Mouse (Mus musculus): ENCODE data around the gene 2210408I21Rik. TPM values are rescaled to one million over a fixed set of nuclear protein-coding genes. Genes with fewer than 3 reads are reported as not detected.
"Not testable (repeated sequence)": the region's sequence is repeated elsewhere in the genome, so short reads cannot be mapped to it uniquely, and the experiment has no call there.

2210408I21Rik gene
- total RNA-seq (2017) = 5.3 and 9.9 TPM in 2 replicates

DNA sequence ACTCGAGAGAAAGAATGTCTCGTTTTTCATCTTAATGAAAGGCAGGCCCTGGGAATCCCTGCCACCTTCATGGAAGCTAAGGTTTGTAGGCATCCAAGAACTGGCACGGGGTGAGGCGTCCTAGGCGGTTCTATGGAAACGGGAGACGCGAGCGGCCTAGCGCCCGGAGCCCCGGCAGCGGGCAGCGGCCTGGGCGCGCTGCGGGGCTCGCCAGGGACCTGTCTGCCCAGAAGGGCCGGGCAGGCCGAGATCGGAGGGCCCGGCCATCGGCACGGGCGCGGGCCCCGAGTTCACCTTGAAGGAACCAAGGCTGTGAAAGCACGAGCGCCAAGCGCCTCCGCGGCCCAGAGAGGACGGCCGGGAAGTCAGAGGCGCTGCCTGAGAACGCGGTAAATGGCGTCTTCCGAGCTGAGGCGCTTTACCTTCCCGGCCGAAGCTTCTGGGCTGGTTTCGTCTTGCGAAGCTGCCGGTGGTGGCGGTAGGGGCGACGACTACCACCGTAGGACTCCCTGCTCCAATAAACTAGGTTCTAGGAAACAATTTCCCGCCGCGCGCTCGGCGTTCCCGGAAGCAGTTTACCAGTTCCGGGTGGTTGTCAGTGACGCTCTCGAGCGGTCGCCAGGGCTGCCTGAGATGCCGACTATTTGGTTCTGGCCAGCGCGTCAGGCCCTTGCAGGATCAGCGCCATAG, at the start of gene 2210408I21Rik, which contains the start of gene Slf1:
Gene 2210408I21Rik, plus strand, starts transcription at position 610 of the 690 bp plus-strand sequence.
Gene Slf1, minus strand, starts transcription at position 543 of the 690 bp plus-strand sequence.
- peak; percentile 98 for ATAC-seq (replicated peaks; ENCODE audit: low read depth, poor library complexity, severe bottlenecking)

- ATAC-seq (replicated peaks; ENCODE audit: low read depth, poor library complexity, severe bottlenecking) = not testable (repeated sequence)
These were observed 42.5 kb upstream of the 2210408I21Rik start for GRCm38 (mm10) chr13:77092876-77093275.

GRCm38 (mm10) chr13:77107734-77108133, 27.6 kb upstream of the 2210408I21Rik start:
- no peak for ATAC-seq (replicated peaks; ENCODE audit: low read depth, poor library complexity, severe bottlenecking)

DNA sequence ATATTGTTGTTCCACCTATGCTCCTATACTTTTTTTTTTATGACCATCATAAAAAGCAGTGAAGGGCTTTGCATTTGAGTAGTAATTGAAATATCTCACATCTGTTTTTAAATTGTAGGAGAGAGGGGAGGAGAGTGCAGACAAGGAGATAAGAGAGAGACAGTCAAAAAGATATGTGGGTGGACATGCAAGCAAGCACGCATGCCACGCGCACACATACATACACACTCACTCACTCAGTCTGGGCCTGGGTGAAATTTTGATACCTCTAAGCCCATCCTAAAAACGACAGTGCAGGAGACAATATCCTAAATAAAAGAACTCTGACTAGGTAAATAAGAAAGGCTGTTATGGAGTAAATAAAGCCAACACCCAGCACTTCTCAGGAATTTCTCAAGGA, 16.6 kb upstream of the 2210408I21Rik start:
- ATAC-seq (replicated peaks; ENCODE audit: low read depth, poor library complexity, severe bottlenecking) = no peak

DNA sequence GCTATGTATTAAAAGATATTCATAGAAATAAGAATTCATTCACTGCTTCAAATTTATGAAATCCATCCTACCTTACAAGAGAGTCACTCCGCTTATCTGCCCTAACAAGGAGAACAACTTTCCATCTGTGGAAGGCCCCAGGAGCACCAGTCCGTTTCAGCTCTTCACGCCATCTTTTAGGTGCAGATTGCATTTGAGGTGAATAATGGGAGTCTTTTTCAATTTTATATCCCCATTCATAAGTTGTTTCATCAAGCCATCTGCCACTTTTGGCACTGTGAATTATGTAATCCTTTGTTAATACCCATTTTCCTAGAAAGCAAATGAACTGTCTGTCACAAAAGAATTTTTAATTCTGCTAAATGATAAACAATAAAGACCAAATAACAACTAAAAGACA, 10.2 kb upstream of the 2210408I21Rik start:
- ATAC-seq (replicated peaks; ENCODE audit: low read depth, poor library complexity, severe bottlenecking) = no peak

DNA sequence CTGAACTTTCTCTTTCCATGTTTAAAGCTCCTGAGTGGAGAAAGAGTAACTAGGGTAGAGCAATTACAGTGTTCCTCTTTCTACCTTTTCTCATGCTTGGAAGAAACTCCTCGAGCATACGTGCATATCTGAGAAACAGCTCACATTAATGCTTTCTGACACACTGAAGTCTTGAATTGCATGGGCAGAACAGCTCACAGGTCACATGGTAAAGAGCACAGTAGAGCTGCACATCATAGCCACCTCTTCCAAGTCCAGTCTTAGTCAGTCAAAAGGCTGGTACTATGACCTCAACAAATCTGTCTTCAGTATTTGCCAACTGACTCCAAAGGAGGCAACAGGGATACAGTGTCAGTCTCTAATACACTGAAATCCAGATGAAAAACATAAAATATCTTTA, 7.1 kb upstream of the 2210408I21Rik start:
- no peak for ATAC-seq (replicated peaks; ENCODE audit: low read depth, poor library complexity, severe bottlenecking)

GRCm38 (mm10) chr13:77131132-77131531, 4.2 kb upstream of the 2210408I21Rik start:
- no peak for ATAC-seq (replicated peaks; ENCODE audit: low read depth, poor library complexity, severe bottlenecking)

GRCm38 (mm10) chr13:77135621-77135981, 261 bp downstream of the 2210408I21Rik start:
- peak; percentile 64 for ATAC-seq (replicated peaks; ENCODE audit: low read depth, poor library complexity, severe bottlenecking)

DNA sequence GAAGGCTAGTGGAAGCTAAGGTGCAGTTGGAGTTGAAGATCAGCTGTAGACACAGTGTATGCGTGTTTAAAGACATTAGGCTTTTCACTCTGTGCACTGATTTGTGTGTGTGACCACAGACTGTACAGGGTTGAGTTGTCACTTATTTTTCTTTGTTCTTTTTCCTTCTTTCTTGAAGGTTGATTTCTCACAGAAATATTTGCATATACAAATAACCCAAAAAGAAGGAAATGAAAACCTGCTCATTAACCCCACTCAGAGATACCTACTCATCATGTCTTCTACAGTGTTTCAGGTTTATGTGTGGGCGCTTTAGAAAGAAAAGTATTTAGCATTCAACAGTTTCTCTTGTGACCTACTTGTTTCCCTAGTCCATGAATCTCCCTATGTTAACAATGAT, 5.5 kb downstream of the 2210408I21Rik start:
- no peak for ATAC-seq (replicated peaks; ENCODE audit: low read depth, poor library complexity, severe bottlenecking)

DNA sequence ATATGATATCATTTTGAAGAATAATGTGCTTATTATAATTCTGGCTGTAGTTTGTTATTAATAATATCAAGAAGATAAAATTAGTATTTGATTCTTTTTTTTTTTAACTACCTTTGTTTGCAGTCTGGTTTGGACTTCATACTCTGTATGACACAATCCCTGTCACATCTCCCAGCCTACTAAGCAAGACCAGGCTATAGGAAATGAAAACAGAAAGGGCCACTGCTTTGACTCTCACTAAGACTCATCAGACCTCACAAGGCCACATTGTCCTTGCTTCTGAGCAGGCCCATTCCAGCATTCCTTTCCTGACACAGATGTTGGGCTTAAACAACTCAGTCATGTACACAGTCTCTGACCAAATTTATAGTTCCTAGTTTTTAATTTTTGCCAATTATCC, 42.6 kb downstream of the 2210408I21Rik start:
- no peak for ATAC-seq (replicated peaks; ENCODE audit: low read depth, poor library complexity, severe bottlenecking)

- ATAC-seq (replicated peaks; ENCODE audit: low read depth, poor library complexity, severe bottlenecking) = no peak
These were observed 55.3 kb downstream of the 2210408I21Rik start for GRCm38 (mm10) chr13:77190606-77191005.

DNA sequence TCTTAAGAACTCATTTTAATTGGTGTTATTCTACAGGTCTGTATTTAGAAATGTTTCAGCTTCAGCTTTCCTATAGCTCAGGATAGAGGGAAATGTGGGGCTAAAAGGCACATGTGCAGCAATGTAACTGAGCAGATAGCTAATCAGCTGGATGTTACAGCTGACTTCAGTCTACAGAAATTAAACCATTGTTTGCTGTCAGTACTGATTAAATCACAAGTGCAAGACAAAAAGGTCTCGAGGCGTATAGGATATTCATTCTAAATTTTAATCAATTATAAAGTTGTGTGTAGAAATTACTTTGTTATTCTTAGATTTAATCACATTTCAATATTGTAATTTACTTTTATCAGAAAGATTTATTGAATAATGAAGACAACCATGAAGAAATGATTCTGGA, 56.9 kb downstream of the 2210408I21Rik start:
- no peak for ATAC-seq (replicated peaks; ENCODE audit: low read depth, poor library complexity, severe bottlenecking)

DNA sequence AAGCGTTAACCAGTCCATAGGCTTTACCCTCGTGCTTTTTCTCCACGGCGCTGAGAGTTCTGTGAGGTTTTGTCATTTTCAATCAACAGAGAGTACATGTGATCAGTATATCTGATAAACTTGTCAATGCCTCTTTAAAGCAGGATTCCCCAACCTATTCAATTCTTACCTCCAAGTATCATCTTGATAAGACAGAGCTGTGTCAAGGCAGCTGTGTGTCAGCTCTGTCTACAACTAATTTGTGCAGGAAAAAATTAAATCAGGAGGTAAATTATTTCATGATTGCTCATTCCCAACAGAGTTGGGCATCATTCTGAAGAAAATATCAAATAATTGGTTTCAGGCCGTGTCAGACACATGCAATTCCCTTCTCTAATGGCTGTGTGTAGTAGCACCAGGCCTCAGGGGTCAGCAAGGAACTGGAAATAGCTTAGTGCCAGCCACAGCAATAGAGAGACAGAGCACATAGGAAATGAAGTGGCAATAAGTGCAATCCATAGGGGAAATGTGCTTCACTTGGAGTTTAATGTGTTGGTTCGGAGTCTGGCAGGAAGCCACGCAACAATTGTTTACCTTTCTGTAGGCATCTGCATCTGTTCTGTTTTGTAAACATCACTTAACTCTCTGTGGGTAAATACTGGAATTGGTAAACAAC, 73.6 kb downstream of the 2210408I21Rik start:
- ATAC-seq (replicated peaks; ENCODE audit: low read depth, poor library complexity, severe bottlenecking) = no peak

DNA sequence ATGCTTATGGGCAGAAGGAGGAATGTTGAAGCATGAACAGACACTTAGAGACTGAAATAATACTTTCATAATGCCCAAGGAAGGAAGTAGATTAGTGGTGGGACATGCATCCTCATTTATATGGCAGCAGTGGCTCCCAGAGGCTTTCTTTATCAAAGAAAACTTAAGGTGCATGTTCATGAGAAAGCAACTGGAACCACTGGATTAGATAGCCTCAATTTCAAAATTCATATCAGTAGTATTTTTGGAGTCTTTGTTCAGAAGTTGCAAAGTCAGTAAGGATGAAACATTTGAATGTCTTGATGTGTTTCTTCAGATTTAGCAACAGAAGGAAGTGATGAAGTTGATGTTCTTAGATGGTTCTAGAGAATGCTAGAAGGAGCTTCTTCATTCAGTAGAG, 77.9 kb downstream of the 2210408I21Rik start:
- ATAC-seq (replicated peaks; ENCODE audit: low read depth, poor library complexity, severe bottlenecking) = no peak

DNA sequence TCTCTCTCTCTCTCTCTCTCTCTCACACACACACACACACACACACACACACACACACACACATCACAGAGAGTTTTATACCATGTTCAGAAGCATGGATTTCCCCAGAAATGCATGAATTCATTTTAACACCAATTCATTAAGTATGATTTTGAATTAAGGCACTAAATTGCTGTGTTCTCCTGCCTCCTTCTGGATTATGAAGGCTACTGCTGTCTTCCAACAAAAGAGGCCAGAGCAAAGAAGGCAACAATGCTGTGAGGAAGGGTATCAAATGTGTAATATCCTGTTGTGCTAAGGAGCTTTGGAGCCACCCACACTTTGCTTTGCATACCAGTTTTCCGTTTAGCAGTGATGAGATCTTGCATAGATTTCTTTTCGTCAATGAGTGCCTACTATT, 80.1 kb downstream of the 2210408I21Rik start:
- no peak for ATAC-seq (replicated peaks; ENCODE audit: low read depth, poor library complexity, severe bottlenecking)

DNA sequence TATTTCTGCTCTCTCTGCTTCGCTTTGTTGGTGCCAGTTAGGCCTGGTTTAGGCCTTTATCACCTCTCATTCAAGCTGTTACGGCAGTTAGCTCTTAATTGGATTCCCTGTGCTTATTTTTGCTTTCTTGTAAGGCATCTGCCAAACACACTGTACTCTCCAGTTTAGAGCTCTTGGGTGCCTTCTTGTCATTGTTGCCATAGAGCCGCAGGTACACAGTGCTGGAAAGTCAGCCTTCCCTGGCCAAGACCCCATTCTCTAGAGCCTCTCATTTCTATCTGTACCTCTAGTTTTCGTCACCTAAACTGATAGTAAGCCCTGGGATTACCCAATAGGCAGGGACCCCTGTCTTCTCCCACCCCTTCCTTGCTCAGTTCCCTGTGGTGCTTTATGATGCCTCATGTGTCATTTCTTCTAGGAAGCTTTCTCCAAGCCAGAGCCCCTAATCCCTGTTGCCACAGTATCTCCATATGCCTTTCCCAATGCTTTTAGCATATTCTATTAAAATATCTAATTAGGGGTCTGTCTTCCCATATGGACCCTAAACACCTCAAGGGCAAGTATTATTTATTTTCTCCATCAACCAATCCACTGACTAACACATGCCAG, 82.4 kb downstream of the 2210408I21Rik start:
- no peak for ATAC-seq (replicated peaks; ENCODE audit: low read depth, poor library complexity, severe bottlenecking)

DNA sequence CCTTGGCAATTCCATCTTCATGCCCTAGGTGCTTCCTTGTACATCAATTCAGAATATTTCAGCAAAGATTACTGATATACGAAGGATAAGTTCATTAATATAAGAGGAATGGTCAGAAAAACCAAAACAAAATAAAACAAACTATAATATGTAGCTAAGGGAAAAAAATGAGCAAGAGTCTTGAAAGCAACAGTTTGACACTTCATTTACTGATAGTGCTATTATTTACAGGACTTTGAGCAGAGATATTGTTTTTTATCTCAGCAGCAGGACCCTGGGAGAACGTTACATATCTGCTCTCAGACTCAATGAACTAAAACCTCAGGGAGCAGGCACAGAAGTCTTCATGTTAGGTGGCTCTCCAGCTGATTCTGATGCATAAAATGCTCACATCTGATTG, 85.7 kb downstream of the 2210408I21Rik start:
- ATAC-seq (replicated peaks; ENCODE audit: low read depth, poor library complexity, severe bottlenecking) = no peak

DNA sequence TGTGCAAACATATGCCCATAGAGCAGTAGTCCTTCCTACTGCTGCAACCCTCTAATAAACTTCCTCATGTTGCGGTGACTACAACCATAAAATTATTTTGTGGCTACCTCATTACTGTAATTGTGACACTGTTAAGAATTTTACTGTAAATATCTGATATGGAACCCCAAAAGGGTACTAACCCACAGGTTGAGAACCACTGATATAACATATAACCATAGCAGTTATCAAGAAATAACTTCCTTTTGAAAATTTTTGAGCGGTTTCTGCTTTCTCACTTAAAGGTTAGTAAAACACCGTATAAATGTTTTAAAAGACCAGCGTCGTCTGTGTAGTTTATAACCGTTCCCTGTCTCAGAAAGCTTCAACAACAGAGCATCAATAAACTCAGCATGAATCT, 121.2 kb downstream of the 2210408I21Rik start:
- no peak for ATAC-seq (replicated peaks; ENCODE audit: low read depth, poor library complexity, severe bottlenecking)

GRCm38 (mm10) chr13:77262715-77263338, 127.5 kb downstream of the 2210408I21Rik start:
- ATAC-seq (replicated peaks; ENCODE audit: low read depth, poor library complexity, severe bottlenecking) = no peak

DNA sequence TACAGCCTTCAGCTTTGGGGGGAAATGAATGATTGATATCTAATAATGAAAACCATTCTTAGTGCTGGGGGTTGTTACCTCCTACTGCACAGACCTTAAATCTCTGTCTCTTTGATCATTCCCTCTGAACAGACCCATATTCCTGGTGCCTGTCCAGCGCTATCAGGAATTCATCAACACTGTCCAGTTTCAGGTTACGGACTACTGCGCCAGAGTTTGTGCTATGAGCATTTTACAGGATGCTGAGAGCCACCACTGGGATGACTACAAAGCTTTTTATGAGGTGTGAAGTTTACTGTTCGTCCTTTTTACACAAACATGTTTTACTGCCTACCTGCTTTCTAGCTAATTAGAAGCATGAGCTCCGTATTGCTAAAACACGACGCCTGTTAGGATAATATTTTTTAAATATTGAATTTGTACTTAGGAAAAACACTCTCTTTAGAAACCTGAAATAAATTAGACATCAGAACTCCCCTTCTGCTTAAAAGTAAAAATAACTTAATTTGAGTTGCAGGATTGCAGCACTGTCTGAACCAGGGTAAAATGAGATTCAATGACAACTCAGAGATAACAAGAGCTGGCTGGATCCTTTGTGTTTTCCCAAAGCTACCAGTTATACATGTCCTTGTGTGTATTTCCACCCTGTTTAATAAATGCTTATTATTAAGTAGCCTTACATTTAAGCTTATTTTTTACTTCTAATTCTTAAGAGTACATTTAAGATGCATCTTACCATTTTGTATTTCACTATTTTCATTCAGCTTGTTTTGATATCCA, 128.2 kb downstream of the 2210408I21Rik start:
- no peak for ATAC-seq (replicated peaks; ENCODE audit: low read depth, poor library complexity, severe bottlenecking)
